Mouse (Mus musculus) kidney, postnatal 0 days (tissue): ENCODE data around the gene Tescl. TPM values are rescaled to one million over a fixed set of nuclear protein-coding genes. Genes with fewer than 3 reads are reported as not detected.

ENCODE experiments used
- ATAC-seq: fragments of 200-750 bp; cut with Nextera tagmentation; replicated peaks from 2 replicates; pipeline ENCODE4 v1.8.0; 2017; ENCODE audit warnings: low read depth, moderate number of reproducible peaks, moderate TSS enrichment, moderate library complexity; ENCODE audit not compliant: low FRiP score
- DNase-seq: peaks from one replicate; pipeline ENCODE4 v3.0.0-alpha.2; 2016; ENCODE audit warnings: low spot score
- H3K27ac ChIP-seq: fragments of 300-500 bp; sonication (generic); 2 replicates; pipeline ENCODE4 v1.5.1; 2014; ENCODE audit warnings: mild to moderate bottlenecking
- H3K27me3 ChIP-seq: fragments of 300-500 bp; sonication (generic); 2 replicates; pipeline ENCODE4 v1.6.1; 2014; ENCODE audit warnings: low read length, mixed read lengths; ENCODE audit not compliant: insufficient read depth
- H3K36me3 ChIP-seq: fragments of 300-500 bp; sonication (generic); 2 replicates; pipeline ENCODE4 v1.6.1; 2014; ENCODE audit warnings: low read length, mixed read lengths; ENCODE audit not compliant: insufficient read depth
- H3K4me1 ChIP-seq: fragments of 300-500 bp; sonication (generic); replicated peaks from 2 replicates; pipeline ENCODE4 v1.6.1; 2014; ENCODE audit warnings: antibody characterized with exemption, low read length, mixed read lengths; ENCODE audit not compliant: insufficient read depth
- H3K4me2 ChIP-seq: fragments of 300-500 bp; sonication (generic); 2 replicates; pipeline ENCODE4 v1.6.1; 2014; ENCODE audit warnings: mild to moderate bottlenecking, low read length, moderate library complexity, mixed read lengths
- H3K4me3 ChIP-seq: fragments of 300-500 bp; sonication (generic); replicated peaks from 2 replicates; pipeline ENCODE4 v1.5.1; 2014; ENCODE audit warnings: low read depth, low read length
- H3K9ac ChIP-seq: fragments of 300-500 bp; sonication (generic); 2 replicates; pipeline ENCODE4 v1.6.1; 2014; ENCODE audit warnings: low read depth, low read length
- H3K9me3 ChIP-seq: fragments of 300-500 bp; sonication (generic); replicated peaks from 2 replicates; pipeline ENCODE4 v1.6.1; 2016; ENCODE audit warnings: low read length, inconsistent platforms, mixed read lengths
- CTCF ChIP-seq: IDR thresholded peaks from 2 replicates; pipeline ENCODE4 v1.5.1; 2016; ENCODE audit warnings: antibody characterized with exemption, low read depth, mild to moderate bottlenecking, moderate library complexity
- WGBS: fragments of 180-500 bp; shearing (Covaris S2); extraction: QIAGEN DNeasy Blood & Tissue Kit; methylation state at CpG from one replicate; pipeline ENCODE4 v1.1.7; 2014; 5-methylcytosine and 5-hydroxymethylcytosine counted together
- polyA plus RNA-seq: library from polyadenylated mRNA; unstranded; fragments of >200 nt; fragmentation: Nextera tagmentation; extraction: Ambion mirVana; gene quantifications from 2 replicates; pipeline ENCODE4 v1.2.1, GENCODE M21; 2015

Tescl gene
- polyA plus RNA-seq, result 0.27 and 0.45 TPM in 2 replicates

DNA sequence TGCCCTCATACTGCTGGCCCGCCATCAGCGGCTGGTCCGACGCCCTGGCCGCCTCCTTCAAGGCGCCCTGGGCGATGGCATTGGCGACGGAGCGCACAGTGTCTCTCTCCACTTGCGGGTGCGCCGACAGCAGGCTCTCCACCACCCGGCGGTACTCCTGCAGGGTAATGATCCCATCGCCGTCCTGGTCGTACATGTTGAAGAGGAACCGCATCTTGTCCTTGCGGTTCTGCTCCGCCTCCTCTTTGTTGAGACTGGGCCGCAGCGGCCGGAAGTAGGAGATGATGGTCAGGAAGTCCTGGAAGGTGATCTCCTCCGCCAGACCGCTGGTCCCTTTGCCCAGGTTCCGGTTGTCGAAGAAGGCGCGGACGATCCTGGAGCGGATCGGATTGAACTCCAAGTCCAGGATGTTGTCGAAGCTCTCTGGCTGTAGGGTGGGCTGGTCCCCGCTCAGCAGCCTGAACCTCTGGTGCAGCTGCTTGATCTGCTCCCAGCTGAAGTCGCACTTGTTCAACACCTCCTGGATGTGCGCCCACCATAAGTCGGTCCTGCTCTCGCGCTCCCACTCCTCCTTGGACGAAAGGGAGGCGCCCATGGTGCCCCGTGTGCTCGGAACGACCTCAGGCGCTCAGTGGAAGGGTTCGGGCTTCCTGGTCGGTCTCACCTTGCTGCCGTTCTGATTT is at the start of gene Tescl:
Gene Tescl (minus strand): TSS at position 633 of the 683 bp plus-strand sequence.
- Histone ChIP-seq H3K4me2 (peak within 1 kb of the TSS; percentile 32), H3K4me1 (no peaks in the 10 kb centered on the region), H3K36me3 (no peaks in the 10 kb centered on the region), H3K27ac (no peak within 1 kb of the TSS), H3K9me3 (no peaks in the 10 kb centered on the region), H3K4me3 (no peak within 1 kb of the TSS), H3K27me3 (no peaks in the 10 kb centered on the region), H3K9ac (no peak within 1 kb of the TSS)
- DNase-seq (no peak), ATAC-seq (no peak)
- no peak for TF ChIP-seq CTCF
- 42% methylated on average over 49 of the region's 49 CpGs for WGBS

DNA sequence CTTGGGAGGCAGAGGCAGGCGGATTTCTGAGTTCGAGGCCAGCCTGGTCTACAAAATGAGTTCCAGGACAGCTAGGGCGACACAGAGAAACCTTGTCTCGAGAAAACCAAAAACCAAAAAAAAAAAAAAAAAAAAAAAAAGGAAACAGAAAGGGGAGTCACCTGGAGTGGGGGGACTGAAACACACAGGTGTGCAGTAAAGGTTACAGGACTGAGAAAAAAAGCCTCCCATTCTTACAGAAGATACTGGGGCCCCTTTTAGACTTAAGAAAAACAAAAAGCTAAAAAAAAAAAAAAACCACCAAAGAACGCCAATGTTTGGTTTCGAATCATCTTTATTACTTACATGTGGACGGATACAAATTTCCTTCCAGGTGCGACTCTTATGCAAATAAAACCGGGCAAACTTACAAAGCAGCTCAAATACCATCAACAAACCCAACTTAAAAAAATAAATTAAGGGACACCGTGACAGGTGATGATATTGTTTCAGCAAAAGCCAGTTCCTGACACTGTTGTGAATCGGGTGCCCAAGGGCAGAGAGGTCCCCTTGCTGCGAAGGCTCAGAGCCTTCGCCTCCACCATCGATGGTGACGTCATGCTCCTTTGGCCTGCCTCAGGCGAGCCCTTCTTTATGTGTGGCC is 49.1 kb upstream of the Tescl start:
- no peaks in the 10 kb centered on the region for H3K9me3 ChIP-seq
- H3K27ac ChIP-seq, result no peak overlapping the region
- no peak overlapping the region for H3K4me2 ChIP-seq
- no peak for DNase-seq
- 81% methylated on average over 16 of the region's 16 CpGs for WGBS
- no peaks in the 10 kb centered on the region for H3K27me3 ChIP-seq
- no peaks in the 10 kb centered on the region for H3K4me1 ChIP-seq
- no peak for TF ChIP-seq CTCF
- no peaks in the 10 kb centered on the region for H3K36me3 ChIP-seq
- H3K4me3 ChIP-seq, result no peak overlapping the region
- H3K9ac ChIP-seq, result no peak overlapping the region
- ATAC-seq, result no peak

DNA sequence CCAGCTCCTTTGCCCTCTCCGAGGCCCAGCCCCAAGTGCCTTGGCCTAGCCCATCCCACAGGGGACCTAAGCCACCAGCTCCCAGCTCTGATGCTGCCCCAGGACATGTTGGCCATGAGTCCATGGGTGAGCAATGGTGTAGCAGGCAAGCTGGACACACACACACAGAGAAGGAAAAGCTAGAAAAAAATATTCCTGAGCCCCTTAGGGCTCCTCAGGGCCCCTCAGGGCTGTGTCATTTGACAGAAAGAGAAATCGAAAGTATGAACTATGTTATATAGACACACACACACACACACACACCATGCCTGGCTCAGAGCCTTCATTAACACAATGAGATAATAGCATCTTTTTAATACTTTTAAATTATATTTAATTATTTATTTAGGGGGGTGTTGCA is 46.6 kb upstream of the Tescl start:
- H3K27ac ChIP-seq, result no peak overlapping the region
- H3K4me1 ChIP-seq, result peaks cover 7% of the 10 kb centered on the region; the same call in 1 of the 2 replicates
- no peak for DNase-seq
- H3K27me3 ChIP-seq, result no peaks in the 10 kb centered on the region
- H3K4me2 ChIP-seq, result no peak overlapping the region
- H3K36me3 ChIP-seq, result no peaks in the 10 kb centered on the region
- no peak overlapping the region for H3K4me3 ChIP-seq
- H3K9ac ChIP-seq, result no peak overlapping the region
- WGBS, result 45% methylated on average over 2 of the region's 2 CpGs
- no peaks in the 10 kb centered on the region for H3K9me3 ChIP-seq
- TF ChIP-seq CTCF, result no peak
- no peak for ATAC-seq

DNA sequence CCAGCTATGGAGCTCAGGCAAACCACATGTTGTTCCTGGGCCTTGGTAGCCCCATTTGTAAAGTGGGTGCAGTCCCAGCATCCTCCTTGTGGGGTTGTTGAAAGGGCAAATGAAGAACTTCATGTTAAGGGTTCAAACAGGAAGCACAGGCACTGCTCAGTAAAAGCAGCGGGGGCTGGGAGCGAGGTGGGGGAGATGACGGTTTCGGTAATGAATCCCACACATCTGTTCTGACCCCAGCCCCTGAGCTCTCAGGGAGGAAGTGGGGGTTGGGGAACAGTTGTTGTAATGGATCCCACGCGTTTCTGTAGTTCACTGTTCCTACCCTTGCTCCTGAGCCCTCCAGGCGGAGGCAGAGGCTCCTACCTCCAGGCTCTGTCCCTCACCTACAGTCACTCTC is 46.2 kb upstream of the Tescl start:
- Histone ChIP-seq H3K36me3 (no peaks in the 10 kb centered on the region), H3K9ac (no peak overlapping the region), H3K27me3 (no peaks in the 10 kb centered on the region), H3K27ac (no peak overlapping the region), H3K4me1 (peaks cover 7% of the 10 kb centered on the region; the same call in 1 of the 2 replicates), H3K4me3 (no peak overlapping the region), H3K4me2 (no peak overlapping the region), H3K9me3 (no peaks in the 10 kb centered on the region)
- ATAC-seq (no peak), DNase-seq (peak; percentile 59)
- WGBS, result 30% methylated on average over 7 of the region's 7 CpGs
- TF ChIP-seq CTCF, result no peak

DNA sequence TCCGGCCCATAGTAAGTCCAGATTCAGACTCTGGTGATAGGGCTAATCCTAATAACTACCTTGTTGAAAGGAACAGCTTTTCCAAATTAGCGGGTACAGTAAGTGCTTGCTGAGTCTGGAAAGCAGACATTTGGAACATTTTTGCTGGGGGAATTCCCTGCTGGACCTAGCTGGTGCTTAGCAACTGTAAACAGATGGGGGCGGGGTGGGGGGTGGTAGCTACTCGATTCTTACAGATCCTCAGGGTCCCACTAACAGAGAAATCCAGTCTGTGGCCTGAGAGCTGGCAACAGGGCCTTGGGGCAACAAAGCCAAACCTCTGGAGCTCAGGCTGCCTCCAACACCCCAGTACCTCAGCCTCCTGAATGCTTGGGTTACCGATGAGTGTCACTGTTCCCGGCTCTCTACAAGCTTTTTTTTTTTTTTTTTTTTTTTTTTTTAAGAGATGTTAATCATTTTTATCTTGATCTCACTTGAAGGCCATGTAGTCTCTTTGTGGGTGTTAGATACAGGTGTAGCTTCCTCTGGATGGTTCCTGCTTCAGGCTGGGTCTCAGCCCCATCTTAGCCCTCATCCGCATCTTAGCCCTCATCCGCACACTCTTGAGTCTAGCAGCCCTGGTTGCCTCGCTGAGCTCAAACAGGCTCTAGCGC is 44.4 kb upstream of the Tescl start:
- no peak for TF ChIP-seq CTCF
- ATAC-seq (no peak), DNase-seq (no peak)
- no peaks in the 10 kb centered on the region for H3K9me3 ChIP-seq
- H3K4me2 ChIP-seq, result no peak overlapping the region
- no peaks in the 10 kb centered on the region for H3K36me3 ChIP-seq
- no peak overlapping the region for H3K4me3 ChIP-seq
- H3K27me3 ChIP-seq, result no peaks in the 10 kb centered on the region
- H3K9ac ChIP-seq, result no peak overlapping the region
- WGBS, result 67% methylated on average over 10 of the region's 10 CpGs
- H3K4me1 ChIP-seq, result peaks cover 7% of the 10 kb centered on the region; the same call in 1 of the 2 replicates
- H3K27ac ChIP-seq, result no peak overlapping the region

DNA sequence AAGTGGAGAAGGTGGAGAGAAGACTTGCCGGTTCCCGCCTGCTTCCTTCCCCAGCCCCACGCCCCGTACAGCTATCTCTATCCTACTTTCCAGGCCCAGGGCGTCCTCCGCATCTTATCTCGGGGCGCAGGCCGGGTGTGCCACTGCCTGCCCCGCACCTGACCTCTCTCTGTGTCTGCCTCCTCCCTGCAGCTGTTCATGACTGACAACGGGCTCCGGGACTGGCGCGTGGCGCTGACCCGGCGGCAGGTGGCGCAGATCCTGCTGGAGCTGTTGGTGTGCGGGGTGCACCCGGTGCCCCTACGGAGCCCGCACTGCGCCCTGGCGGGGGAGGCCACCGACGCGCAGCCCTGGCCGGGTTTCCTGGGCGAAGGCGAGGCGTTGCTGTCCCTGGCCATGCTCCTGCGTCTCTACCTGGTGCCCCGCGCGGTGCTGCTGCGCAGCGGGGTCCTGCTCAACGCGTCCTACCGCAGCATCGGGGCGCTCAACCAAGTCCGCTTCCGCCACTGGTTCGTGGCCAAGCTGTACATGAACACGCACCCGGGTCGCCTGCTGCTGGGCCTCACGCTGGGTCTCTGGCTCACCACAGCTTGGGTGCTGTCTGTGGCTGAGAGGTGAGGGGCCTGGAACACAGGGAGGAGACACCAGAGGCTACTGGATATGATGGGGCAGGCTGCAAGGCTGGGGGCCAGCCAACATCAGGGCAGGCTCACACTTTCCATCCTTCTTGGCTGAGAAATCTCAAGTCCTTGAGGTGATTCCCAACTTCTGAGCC is 43.5 kb upstream of the Tescl start:
- no peaks in the 10 kb centered on the region for H3K9me3 ChIP-seq
- 0 out of 2 replicates have a peak overlapping the region, but pooled peaks have one; percentile 13 for H3K9ac ChIP-seq
- H3K27me3 ChIP-seq, result no peaks in the 10 kb centered on the region
- peak; percentile 58 for TF ChIP-seq CTCF
- 0 out of 2 replicates have a peak, but pooled peaks have one; percentile 19 for ATAC-seq
- 6% methylated on average over 49 of the region's 49 CpGs for WGBS
- H3K4me1 ChIP-seq, result peaks cover 7% of the 10 kb centered on the region; the same call in 1 of the 2 replicates
- no peak overlapping the region for H3K27ac ChIP-seq
- DNase-seq, result peak; percentile 31
- peak overlapping the region; percentile 53 for H3K4me2 ChIP-seq
- no peaks in the 10 kb centered on the region for H3K36me3 ChIP-seq
- peak overlapping the region; percentile 14; the same call in 1 of the 2 replicates for H3K4me3 ChIP-seq
